10 mouse cellular contexts compared by ENCODE assay signal in the genomic region with DNA sequence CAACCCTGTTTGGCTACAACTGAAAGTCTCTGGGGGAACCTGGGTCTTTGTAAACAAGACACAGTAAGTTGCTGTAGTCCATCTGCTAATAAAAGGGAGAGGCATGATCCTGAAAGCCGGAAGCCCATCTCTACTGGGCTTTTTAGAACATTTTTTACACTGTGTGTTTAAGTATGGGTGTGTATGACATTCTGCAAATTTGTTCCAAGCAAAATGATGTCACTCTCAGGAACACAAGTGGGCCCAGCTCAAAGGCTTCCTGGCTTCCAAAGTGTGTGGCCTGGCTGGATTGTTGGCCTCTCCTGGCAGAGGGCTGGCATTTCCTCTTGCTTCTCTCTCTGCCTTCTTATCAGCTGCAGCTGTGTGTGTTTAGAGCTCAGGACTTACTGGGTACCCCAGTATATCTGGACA. TPM values are rescaled to one million over a fixed set of nuclear protein-coding genes. Genes with fewer than 3 reads are reported as not detected.
DNase-seq lines count a peak whose midpoint lies in the region; ATAC-seq and TF ChIP-seq lines count a peak whose summit lies in the region.
"Had no signal": no experiment of that assay in that cellular context is flagged by ENCODE, and none has a peak within 500 bp of the region (broad histone marks: within the 10 kb centered on the region; RNA-seq: fewer than 3 reads in every experiment).

No protein-coding gene starts in this region.

- TF ChIP-seq CTCF in kidney, adult 2 months (conservative IDR thresholded peaks at IDR 0.05; ENCODE audit: insufficient read depth, insufficient read length, low read depth, low read length) = no peak

- H3K4me2 ChIP-seq in limb, embryonic 15.5 days = no peak overlapping the region
- no peak overlapping the region for H3K4me2 ChIP-seq in neural tube, embryonic 15.5 days
- H3K4me2 ChIP-seq in forebrain, embryonic 14.5 days (ENCODE audit: low read length) = no peak overlapping the region

- H3K4me3 ChIP-seq in kidney, adult 2 months (ENCODE audit: insufficient read depth, low read depth, low read length) = no peak overlapping the region
- no peak overlapping the region for H3K4me3 ChIP-seq in limb, embryonic 15.5 days
- no peak overlapping the region for H3K4me3 ChIP-seq in neural tube, embryonic 15.5 days (replicated peaks)
- H3K4me3 ChIP-seq in forebrain, embryonic 14.5 days (ENCODE audit: low read depth, low read length) = no peak overlapping the region

- no peak for TF ChIP-seq POLR2A in kidney, adult 2 months (IDR thresholded peaks at IDR 0.05; ENCODE audit: low read depth, low read length)

- no peak for DNase-seq in kidney, adult 2 months
- no peak for DNase-seq in kidney, adult 8-10 months
- DNase-seq in heart, adult 9 months (ENCODE audit: low spot score in 2 of 2) = peak; percentile 59 to 65
- no peak for DNase-seq in forebrain, embryonic 14.5 days (ENCODE audit: low spot score)
- DNase-seq in frontal cortex, postnatal 25 days (ENCODE audit: low spot score in 2 of 2) = no peak
- DNase-seq in left cerebral cortex, adult 11 months (ENCODE audit: low spot score) = no peak
- DNase-seq: gastrocnemius, postnatal 36 days; right cerebral cortex, adult 18-20 months had no signal

- no peak for ATAC-seq in limb, embryonic 15.5 days (ENCODE audit: insufficient number of reproducible peaks, low FRiP score, low TSS enrichment, low read depth)
- ATAC-seq in neural tube, embryonic 15.5 days (ENCODE audit: low FRiP score) = no peak
- no peak for ATAC-seq in forebrain, embryonic 14.5 days

- no peak overlapping the region for H3K9ac ChIP-seq in limb, embryonic 15.5 days
- H3K9ac ChIP-seq in neural tube, embryonic 15.5 days (replicated peaks) = no peak overlapping the region
- H3K9ac ChIP-seq in forebrain, embryonic 14.5 days (ENCODE audit: low read length) = no peak overlapping the region

- H3K36me3 ChIP-seq in kidney, adult 2 months (ENCODE audit: control insufficient read depth, insufficient read depth, low read length) = no peaks in the 10 kb centered on the region
- peaks cover 13% of the 10 kb centered on the region for H3K36me3 ChIP-seq in limb, embryonic 15.5 days
- no peaks in the 10 kb centered on the region; the same call in 1 of the 2 replicates for H3K36me3 ChIP-seq in neural tube, embryonic 15.5 days
- no peaks in the 10 kb centered on the region for H3K36me3 ChIP-seq in forebrain, embryonic 14.5 days (ENCODE audit: control insufficient read depth, insufficient read depth, low read length)

- no peaks in the 10 kb centered on the region for H3K27me3 ChIP-seq in kidney, adult 2 months (replicated peaks; ENCODE audit: control insufficient read depth, insufficient read depth, low read length)
- H3K27me3 ChIP-seq in limb, embryonic 15.5 days = no peaks in the 10 kb centered on the region
- no peaks in the 10 kb centered on the region for H3K27me3 ChIP-seq in neural tube, embryonic 15.5 days (replicated peaks)
- H3K27me3 ChIP-seq in forebrain, embryonic 14.5 days (replicated peaks; ENCODE audit: control insufficient read depth, insufficient read depth, low read length) = no peaks in the 10 kb centered on the region

- no peaks in the 10 kb centered on the region for H3K4me1 ChIP-seq in kidney, adult 2 months (ENCODE audit: control insufficient read depth, insufficient read depth, low read length)
- peaks cover 30% of the 10 kb centered on the region for H3K4me1 ChIP-seq in limb, embryonic 15.5 days
- peaks cover 37% of the 10 kb centered on the region for H3K4me1 ChIP-seq in neural tube, embryonic 15.5 days
- peaks cover 13% of the 10 kb centered on the region; the same call in 1 of the 2 replicates for H3K4me1 ChIP-seq in forebrain, embryonic 14.5 days (ENCODE audit: control insufficient read depth, insufficient read depth, low read length)

- peak overlapping the region; percentile 22; the same call in 1 of the 2 replicates for H3K27ac ChIP-seq in kidney, adult 2 months (ENCODE audit: insufficient read depth, low read depth, low read length)
- peak overlapping the region; percentile 48 for H3K27ac ChIP-seq in limb, embryonic 15.5 days
- H3K27ac ChIP-seq in neural tube, embryonic 15.5 days (replicated peaks) = peak overlapping the region; percentile 15; the same call in 1 of the 2 replicates
- no peak overlapping the region for H3K27ac ChIP-seq in forebrain, embryonic 14.5 days (ENCODE audit: low read depth, low read length)

- WGBS in kidney, adult 2 months = 84% methylated on average over 1 of the region's 1 CpGs
- WGBS in limb, embryonic 15.5 days = 64% methylated on average over 1 of the region's 1 CpGs
- WGBS in neural tube, embryonic 15.5 days = 76% methylated on average over 1 of the region's 1 CpGs
- WGBS in forebrain, embryonic 14.5 days = 84% methylated on average over 1 of the region's 1 CpGs

- no peaks in the 10 kb centered on the region for H3K9me3 ChIP-seq in limb, embryonic 15.5 days
- H3K9me3 ChIP-seq in neural tube, embryonic 15.5 days (replicated peaks) = no peaks in the 10 kb centered on the region
- no peaks in the 10 kb centered on the region for H3K9me3 ChIP-seq in forebrain, embryonic 14.5 days (replicated peaks; ENCODE audit: control insufficient read depth, low read length)

RNA-seq across cellular contexts. Expression of gene Mical1, which starts 1.1 kb away (rescaled TPM):
- 9.1 and 10.2 TPM in 2 replicates for polyA plus RNA-seq in kidney, adult 2 months (2012; rRNA removed)
- 36.0 and 40.8 TPM in 2 replicates for polyA plus RNA-seq in limb, embryonic 15.5 days (2015; fragmentation: Nextera tagmentation; extraction: Ambion mirVana)
- 22.7 and 29.6 TPM in 2 replicates for polyA plus RNA-seq in neural tube, embryonic 15.5 days (2015; fragmentation: Nextera tagmentation; extraction: Ambion mirVana)
- 24.9 and 30.5 TPM in 2 replicates for polyA plus RNA-seq in forebrain, embryonic 14.5 days (2014; fragmentation: Nextera tagmentation; extraction: Ambion mirVana)

RNA-seq across cellular contexts. Expression of gene Smpd2, which starts 15.2 kb away (rescaled TPM):
- polyA plus RNA-seq in kidney, adult 2 months (2012; rRNA removed) = 124 and 129 TPM in 2 replicates
- polyA plus RNA-seq in limb, embryonic 15.5 days (2015; fragmentation: Nextera tagmentation; extraction: Ambion mirVana) = 51.4 and 56.2 TPM in 2 replicates
- 37.6 and 42.4 TPM in 2 replicates for polyA plus RNA-seq in neural tube, embryonic 15.5 days (2015; fragmentation: Nextera tagmentation; extraction: Ambion mirVana)
- 37.0 and 40.7 TPM in 2 replicates for polyA plus RNA-seq in forebrain, embryonic 14.5 days (2014; fragmentation: Nextera tagmentation; extraction: Ambion mirVana)

RNA-seq across cellular contexts. Expression of gene Ppil6, which starts 15.3 kb away (rescaled TPM):
- polyA plus RNA-seq in kidney, adult 2 months (2012; rRNA removed) = 2.5 and 3.2 TPM in 2 replicates
- 0.18 and 0.82 TPM in 2 replicates for polyA plus RNA-seq in limb, embryonic 15.5 days (2015; fragmentation: Nextera tagmentation; extraction: Ambion mirVana)
- polyA plus RNA-seq in neural tube, embryonic 15.5 days (2015; fragmentation: Nextera tagmentation; extraction: Ambion mirVana) = 4.2 and 4.6 TPM in 2 replicates
- 2.0 and 2.7 TPM in 2 replicates for polyA plus RNA-seq in forebrain, embryonic 14.5 days (2014; fragmentation: Nextera tagmentation; extraction: Ambion mirVana)

RNA-seq across cellular contexts. Expression of gene Zbtb24, which starts 24.8 kb away (rescaled TPM):
- polyA plus RNA-seq in kidney, adult 2 months (2012; rRNA removed) = 14.9 and 17.9 TPM in 2 replicates
- polyA plus RNA-seq in limb, embryonic 15.5 days (2015; fragmentation: Nextera tagmentation; extraction: Ambion mirVana) = 18.4 and 19.2 TPM in 2 replicates
- polyA plus RNA-seq in neural tube, embryonic 15.5 days (2015; fragmentation: Nextera tagmentation; extraction: Ambion mirVana) = 17.7 and 17.9 TPM in 2 replicates
- polyA plus RNA-seq in forebrain, embryonic 14.5 days (2014; fragmentation: Nextera tagmentation; extraction: Ambion mirVana) = 18.8 and 22.9 TPM in 2 replicates

RNA-seq across cellular contexts. Expression of gene Cd164, which starts 44.2 kb away (rescaled TPM):
- 241 and 291 TPM in 2 replicates for polyA plus RNA-seq in kidney, adult 2 months (2012; rRNA removed)
- 180 and 186 TPM in 2 replicates for polyA plus RNA-seq in limb, embryonic 15.5 days (2015; fragmentation: Nextera tagmentation; extraction: Ambion mirVana)
- polyA plus RNA-seq in neural tube, embryonic 15.5 days (2015; fragmentation: Nextera tagmentation; extraction: Ambion mirVana) = 49.9 and 78.2 TPM in 2 replicates
- polyA plus RNA-seq in forebrain, embryonic 14.5 days (2014; fragmentation: Nextera tagmentation; extraction: Ambion mirVana) = 84.8 and 89.1 TPM in 2 replicates

Comparison
In these comparisons a context has a peak if more than half of its experiments do, and no peak if none do; other contexts are left out.
1. DNase-seq: peak in heart, adult 9 months (2 of 2); none in kidney, adult 2 months (single experiment), kidney, adult 8-10 months (0 of 2), forebrain, embryonic 14.5 days (single experiment), frontal cortex, postnatal 25 days (0 of 2) and left cerebral cortex, adult 11 months (single experiment).